Mouse (Mus musculus) gastrocnemius, postnatal 14 days (tissue): ENCODE measurements around the gene Rnft1. TPM values are rescaled to one million over a fixed set of nuclear protein-coding genes. Genes with fewer than 3 reads are reported as not detected.

ENCODE experiments used
- total RNA-seq, 2 experiments: library from RNA; stranded (reverse); gene quantifications; 2 replicates each; pipeline ENCODE4 v1.2.3; 2021

Rnft1 gene
- total RNA-seq, 2 experiments from 2014 or later: 38.4 to 54.9 TPM

Other genes starting within 250 kb of the Rnft1 start
- 1 to 10 TPM; 4.5 to 5.2 TPM for gene Ints2, start 227.1 kb upstream of the Rnft1 start, total RNA-seq
- gene Med13, start 127.1 kb upstream of the Rnft1 start, total RNA-seq: 10 to 100 TPM; 33.6 to 35.2 TPM
- gene Rps6kb1, start 60.1 kb downstream of the Rnft1 start, total RNA-seq: 10 to 100 TPM; 28.8 to 28.9 TPM
- 1 to 10 TPM; 4.6 to 4.8 TPM for gene Tubd1, start 60.3 kb downstream of the Rnft1 start, total RNA-seq
- 10 to 100 TPM; 67.7 to 84.9 TPM for gene Vmp1, start 199.2 kb downstream of the Rnft1 start, total RNA-seq
- 1 to 10 TPM; 6.5 to 6.8 TPM for gene Ptrh2, start 199.3 kb downstream of the Rnft1 start, total RNA-seq